Mouse (Mus musculus): ENCODE results near the gene Mphosph10.
A peak's percentile ranks its signal among the peaks of the same experiment; 100 is the strongest.

DNA sequence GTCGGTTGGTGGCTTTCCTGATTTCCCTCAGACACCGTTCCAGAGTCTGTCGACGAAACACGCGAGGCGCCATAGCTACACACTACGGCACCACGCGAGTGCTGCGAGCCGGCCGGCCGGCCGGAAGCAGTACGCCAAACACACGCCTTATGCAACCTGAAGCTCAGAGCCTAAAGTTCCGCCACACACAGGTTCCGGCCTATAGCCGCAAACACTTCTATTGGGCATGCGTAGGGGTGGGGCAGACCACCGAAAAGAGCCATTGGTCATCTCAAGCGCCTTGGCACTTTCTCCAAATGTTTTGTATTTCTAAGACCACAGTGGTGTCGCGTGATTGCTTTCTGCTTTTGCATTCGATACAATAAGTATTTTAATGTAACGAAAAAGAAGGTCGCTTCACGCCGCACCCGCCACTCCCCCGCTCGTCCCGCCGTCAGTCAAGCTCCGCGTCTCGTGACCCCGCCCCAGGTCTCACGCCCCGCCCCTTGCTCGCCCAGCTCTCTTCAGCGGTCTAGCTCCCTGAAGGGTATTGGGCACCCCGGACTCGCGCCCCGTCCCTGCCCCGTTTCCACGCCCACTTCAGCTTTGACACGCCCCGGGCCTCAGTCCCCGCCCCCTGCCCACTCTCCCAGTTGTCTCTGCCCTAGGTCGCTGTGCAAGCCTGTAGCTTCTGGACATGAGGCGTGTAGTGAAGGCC, at the start of gene Mphosph10, which contains the start of gene Mcee:
- TF ChIP-seq POLR2A (IDR thresholded peaks at IDR 0.05; ENCODE audit: borderline replicate concordance, control insufficient read depth, low read depth, low read length) (peak; percentile 93), CTCF (IDR thresholded peaks at IDR 0.05; ENCODE audit: control insufficient read depth, insufficient read depth, low read length) (no peak)

Data from bone marrow, adult 2 months (tissue).